Mouse (Mus musculus) embryonic facial prominence, embryonic 15.5 days (tissue): Measurements from ENCODE around the gene Adgrb2. TPM values are rescaled to one million over a fixed set of nuclear protein-coding genes. Genes with fewer than 3 reads are reported as not detected.

Experiments
- ATAC-seq: fragments of 200-750 bp; cut with Nextera tagmentation; 2 replicates; pipeline ENCODE4 v1.8.0; 2017; ENCODE audit warnings: low read depth, moderate TSS enrichment; ENCODE audit not compliant: insufficient number of reproducible peaks, low FRiP score, low TSS enrichment
- H3K27ac ChIP-seq: fragments of 300-500 bp; sonication (generic); replicated peaks from 2 replicates; pipeline ENCODE4 v1.5.1; 2015; ENCODE audit warnings: mild to moderate bottlenecking, inconsistent platforms
- H3K27me3 ChIP-seq: fragments of 300-500 bp; sonication (generic); 2 replicates; pipeline ENCODE4 v1.6.1; 2015; ENCODE audit warnings: inconsistent platforms
- H3K36me3 ChIP-seq: fragments of 300-500 bp; sonication (generic); 2 replicates; pipeline ENCODE4 v1.6.1; 2015; ENCODE audit warnings: mild to moderate bottlenecking, inconsistent platforms
- H3K4me1 ChIP-seq: fragments of 300-500 bp; sonication (generic); 2 replicates; pipeline ENCODE4 v1.6.1; 2015; ENCODE audit warnings: inconsistent platforms
- H3K4me2 ChIP-seq: fragments of 300-500 bp; sonication (generic); replicated peaks from 2 replicates; pipeline ENCODE4 v1.6.1; 2015; ENCODE audit warnings: mild to moderate bottlenecking, inconsistent platforms
- H3K4me3 ChIP-seq: fragments of 300-500 bp; sonication (generic); replicated peaks from 2 replicates; pipeline ENCODE4 v1.5.1; 2015; ENCODE audit warnings: mild to moderate bottlenecking, inconsistent platforms
- H3K9ac ChIP-seq: fragments of 300-500 bp; sonication (generic); 2 replicates; pipeline ENCODE4 v1.6.1; 2015; ENCODE audit warnings: inconsistent platforms
- H3K9me3 ChIP-seq: fragments of 300-500 bp; sonication (generic); replicated peaks from 2 replicates; pipeline ENCODE4 v1.6.1; 2016; ENCODE audit warnings: inconsistent platforms
- WGBS: fragments of 180-500 bp; shearing (Covaris S2); methylation state at CpG from one replicate; pipeline ENCODE4 v1.1.7; 2015; 5-methylcytosine and 5-hydroxymethylcytosine counted together
- polyA plus RNA-seq: library from polyadenylated mRNA; unstranded; fragments of >200 nt; fragmentation: Nextera tagmentation; extraction: Ambion mirVana; gene quantifications from 2 replicates; pipeline ENCODE4 v1.2.1, GENCODE M21; 2015

The Adgrb2 gene
- polyA plus RNA-seq, 1 experiment from 2014 or later: 7.0 TPM

GRCm38 (mm10) chr4:129971989-129972388 lies 12.7 kb upstream of the Adgrb2 start:
- H3K27ac ChIP-seq: no peak overlapping the region
- H3K9me3 ChIP-seq: no peaks in the 10 kb centered on the region
- 25% methylated on average over 7 of the region's 7 CpGs for WGBS
- H3K4me2 ChIP-seq: no peak overlapping the region
- H3K4me1 ChIP-seq: peaks cover 15% of the 10 kb centered on the region
- H3K36me3 ChIP-seq: no peaks in the 10 kb centered on the region
- peaks cover 19% of the 10 kb centered on the region for H3K27me3 ChIP-seq
- no peak overlapping the region for H3K9ac ChIP-seq
- no peak overlapping the region for H3K4me3 ChIP-seq
- ATAC-seq: no peak

- no peaks in the 10 kb centered on the region for H3K9me3 ChIP-seq
- no peak overlapping the region for H3K27ac ChIP-seq
- peaks cover 9% of the 10 kb centered on the region; the same call in 1 of the 2 replicates for H3K4me1 ChIP-seq
- H3K27me3 ChIP-seq: peaks cover 19% of the 10 kb centered on the region
- ATAC-seq: no peak
- 60% methylated on average over 9 of the region's 9 CpGs for WGBS
- H3K9ac ChIP-seq: no peak overlapping the region
- no peak overlapping the region for H3K4me2 ChIP-seq
- H3K36me3 ChIP-seq: no peaks in the 10 kb centered on the region
- H3K4me3 ChIP-seq: no peak overlapping the region
These were observed 10.4 kb upstream of the Adgrb2 start for GRCm38 (mm10) chr4:129974285-129974684.

GRCm38 (mm10) chr4:129977256-129977655 lies 7.4 kb upstream of the Adgrb2 start:
- no peaks in the 10 kb centered on the region for H3K9me3 ChIP-seq
- no peak overlapping the region for H3K27ac ChIP-seq
- H3K4me1 ChIP-seq: peaks cover 8% of the 10 kb centered on the region
- no peak overlapping the region for H3K4me2 ChIP-seq
- H3K9ac ChIP-seq: no peak overlapping the region
- ATAC-seq: no peak
- WGBS: 63% methylated on average over 4 of the region's 4 CpGs
- H3K4me3 ChIP-seq: no peak overlapping the region
- H3K27me3 ChIP-seq: peaks cover 23% of the 10 kb centered on the region
- no peaks in the 10 kb centered on the region for H3K36me3 ChIP-seq

GRCm38 (mm10) chr4:129978227-129978626 lies 6.4 kb upstream of the Adgrb2 start:
- WGBS: 61% methylated on average over 4 of the region's 4 CpGs
- Histone ChIP-seq H3K4me2 (no peak overlapping the region), H3K36me3 (no peaks in the 10 kb centered on the region), H3K27ac (no peak overlapping the region), H3K27me3 (peaks cover 24% of the 10 kb centered on the region), H3K4me1 (peaks cover 18% of the 10 kb centered on the region), H3K9me3 (no peaks in the 10 kb centered on the region), H3K9ac (no peak overlapping the region), H3K4me3 (no peak overlapping the region)
- ATAC-seq: no peak

GRCm38 (mm10) chr4:129978930-129979329 lies 5.7 kb upstream of the Adgrb2 start:
- H3K27me3 ChIP-seq: peaks cover 26% of the 10 kb centered on the region
- H3K9ac ChIP-seq: no peak overlapping the region
- WGBS: 55% methylated on average over 4 of the region's 4 CpGs
- H3K9me3 ChIP-seq: no peaks in the 10 kb centered on the region
- peaks cover 25% of the 10 kb centered on the region for H3K4me1 ChIP-seq
- H3K4me3 ChIP-seq: no peak overlapping the region
- H3K36me3 ChIP-seq: no peaks in the 10 kb centered on the region
- H3K27ac ChIP-seq: no peak overlapping the region
- no peak for ATAC-seq
- H3K4me2 ChIP-seq: no peak overlapping the region

- Histone ChIP-seq H3K27ac (no peak overlapping the region), H3K9me3 (no peaks in the 10 kb centered on the region), H3K27me3 (peaks cover 22% of the 10 kb centered on the region), H3K4me3 (no peak overlapping the region), H3K4me1 (peaks cover 46% of the 10 kb centered on the region), H3K4me2 (no peak overlapping the region), H3K9ac (no peak overlapping the region), H3K36me3 (no peaks in the 10 kb centered on the region)
- 56% methylated on average over 11 of the region's 11 CpGs for WGBS
- ATAC-seq: no peak
These were observed 3.0 kb upstream of the Adgrb2 start for GRCm38 (mm10) chr4:129981657-129982056.

- H3K27ac ChIP-seq: 0 out of 2 replicates have a peak overlapping the region, but pooled peaks have one; percentile 8
- H3K27me3 ChIP-seq: peaks cover 34% of the 10 kb centered on the region
- no peak for ATAC-seq
- peaks cover 60% of the 10 kb centered on the region for H3K4me1 ChIP-seq
- no peaks in the 10 kb centered on the region for H3K36me3 ChIP-seq
- H3K4me2 ChIP-seq: peak overlapping the region; percentile 97; the same call in 1 of the 2 replicates
- WGBS: 23% methylated on average over 5 of the region's 5 CpGs
- 0 out of 2 replicates have a peak overlapping the region, but pooled peaks have one; percentile 71 for H3K4me3 ChIP-seq
- H3K9ac ChIP-seq: no peak overlapping the region
- H3K9me3 ChIP-seq: no peaks in the 10 kb centered on the region
These were observed 1.6 kb upstream of the Adgrb2 start for GRCm38 (mm10) chr4:129983046-129983445.

GRCm38 (mm10) chr4:129983764-129984420 lies 778 bp upstream of the Adgrb2 start:
- H3K9me3 ChIP-seq: no peaks in the 10 kb centered on the region
- peak overlapping the region; percentile 71 for H3K4me3 ChIP-seq
- H3K27me3 ChIP-seq: peaks cover 38% of the 10 kb centered on the region
- peaks cover 65% of the 10 kb centered on the region for H3K4me1 ChIP-seq
- H3K9ac ChIP-seq: no peak overlapping the region
- peak; percentile 23; the same call in 1 of the 2 replicates for ATAC-seq
- peak overlapping the region; percentile 97 for H3K4me2 ChIP-seq
- 2% methylated on average over 15 of the region's 15 CpGs for WGBS
- peak overlapping the region; percentile 34 for H3K27ac ChIP-seq
- H3K36me3 ChIP-seq: no peaks in the 10 kb centered on the region

GRCm38 (mm10) chr4:129985161-129985670 lies 546 bp downstream of the Adgrb2 start:
- no peak for ATAC-seq
- Histone ChIP-seq H3K4me2 (peak overlapping the region; percentile 97), H3K4me1 (peaks cover 68% of the 10 kb centered on the region), H3K9me3 (no peaks in the 10 kb centered on the region), H3K4me3 (peak overlapping the region; percentile 71), H3K27me3 (peaks cover 38% of the 10 kb centered on the region), H3K9ac (peak overlapping the region; percentile 73), H3K36me3 (no peaks in the 10 kb centered on the region), H3K27ac (peak overlapping the region; percentile 75)
- under 1% methylated on average over 37 of the region's 48 CpGs for WGBS

GRCm38 (mm10) chr4:129985671-129986441 lies 1.2 kb downstream of the Adgrb2 start:
- H3K36me3 ChIP-seq: no peaks in the 10 kb centered on the region
- ATAC-seq: no peak
- H3K27me3 ChIP-seq: peaks cover 38% of the 10 kb centered on the region
- peak overlapping the region; percentile 97 for H3K4me2 ChIP-seq
- H3K9ac ChIP-seq: peak overlapping the region; percentile 73
- H3K27ac ChIP-seq: no peak overlapping the region
- peak overlapping the region; percentile 71 for H3K4me3 ChIP-seq
- peaks cover 69% of the 10 kb centered on the region for H3K4me1 ChIP-seq
- H3K9me3 ChIP-seq: no peaks in the 10 kb centered on the region
- WGBS: 3% methylated on average over 58 of the region's 58 CpGs

- peak overlapping the region; percentile 74 for H3K4me2 ChIP-seq
- 0 out of 2 replicates have a peak, but pooled peaks have one; percentile 25 for ATAC-seq
- WGBS: 2% methylated on average over 51 of the region's 53 CpGs
- H3K27me3 ChIP-seq: peaks cover 29% of the 10 kb centered on the region
- peaks cover 59% of the 10 kb centered on the region for H3K4me1 ChIP-seq
- peak overlapping the region; percentile 45 for H3K4me3 ChIP-seq
- no peaks in the 10 kb centered on the region for H3K9me3 ChIP-seq
- 0 out of 2 replicates have a peak, but pooled peaks cover 6% of the 10 kb centered on the region for H3K36me3 ChIP-seq
- H3K9ac ChIP-seq: peak overlapping the region; percentile 29; the same call in 1 of the 2 replicates
- H3K27ac ChIP-seq: no peak overlapping the region
These were observed 3.3 kb downstream of the Adgrb2 start for GRCm38 (mm10) chr4:129987825-129988504.
